Mouse (Mus musculus) urinary bladder, adult 18-20 months (tissue): ENCODE data around the gene Nsf.
A peak's percentile ranks its signal among the peaks of the same experiment; 100 is the strongest.

ENCODE experiments used
- DNase-seq, 2 experiments: peaks; one replicate each; pipeline ENCODE4 v3.0.0; 2022; ENCODE audit warnings: low spot score in 2 of 2, mixed read lengths in 2 of 2

Nsf gene

GRCm38 (mm10) chr11:103840834-103841233 is 113.0 kb downstream of the Nsf start:
- no peak for DNase-seq

- DNase-seq: no peak
Measured at GRCm38 (mm10) chr11:103838955-103839354, 114.9 kb downstream of the Nsf start.

- DNase-seq: no peak
Measured at GRCm38 (mm10) chr11:103832331-103832730, 121.5 kb downstream of the Nsf start.

- DNase-seq: no peak
Measured at GRCm38 (mm10) chr11:103831766-103832165, 122.1 kb downstream of the Nsf start.

GRCm38 (mm10) chr11:103830476-103830875 is 123.4 kb downstream of the Nsf start:
- DNase-seq: no peak

GRCm38 (mm10) chr11:103829956-103830355 is 123.9 kb downstream of the Nsf start:
- DNase-seq: no peak

- DNase-seq: no peak
Measured at GRCm38 (mm10) chr11:103828866-103829265, 125.0 kb downstream of the Nsf start.

GRCm38 (mm10) chr11:103827201-103827600 is 126.7 kb downstream of the Nsf start:
- no peak for DNase-seq

- DNase-seq: no peak
Measured at GRCm38 (mm10) chr11:103816719-103817118, 137.1 kb downstream of the Nsf start.

- DNase-seq: no peak
Measured at GRCm38 (mm10) chr11:103815986-103816385, 137.9 kb downstream of the Nsf start.

- DNase-seq: no peak
Measured at GRCm38 (mm10) chr11:103814808-103815207, 139.0 kb downstream of the Nsf start.

- no peak for DNase-seq
Measured at GRCm38 (mm10) chr11:103811246-103811645, 142.6 kb downstream of the Nsf start.

GRCm38 (mm10) chr11:103810631-103811030 is 143.2 kb downstream of the Nsf start:
- DNase-seq: no peak

- peak in 1 of 2 experiments; percentile 13 for DNase-seq
Measured at GRCm38 (mm10) chr11:103809611-103810598, 144.0 kb downstream of the Nsf start.

GRCm38 (mm10) chr11:103808771-103809610 is 144.9 kb downstream of the Nsf start:
- no peak for DNase-seq

GRCm38 (mm10) chr11:103807966-103808365 is 145.9 kb downstream of the Nsf start:
- no peak for DNase-seq

- DNase-seq: no peak
Measured at GRCm38 (mm10) chr11:103804804-103805203, 149.1 kb downstream of the Nsf start.

- no peak for DNase-seq
Measured at GRCm38 (mm10) chr11:103804126-103804525, 149.7 kb downstream of the Nsf start.

- DNase-seq: no peak
Measured at GRCm38 (mm10) chr11:103801128-103801527, 152.7 kb downstream of the Nsf start.

- no peak for DNase-seq
Measured at GRCm38 (mm10) chr11:103789951-103790350, 163.9 kb downstream of the Nsf start.

- DNase-seq: no peak
Measured at GRCm38 (mm10) chr11:103780152-103780551, 173.7 kb downstream of the Nsf start.

GRCm38 (mm10) chr11:103774228-103774530 is 179.7 kb downstream of the Nsf start:
- DNase-seq: no peak
